Mouse (Mus musculus): Measurements from ENCODE around the gene Helz2.

Helz2 gene

DNA sequence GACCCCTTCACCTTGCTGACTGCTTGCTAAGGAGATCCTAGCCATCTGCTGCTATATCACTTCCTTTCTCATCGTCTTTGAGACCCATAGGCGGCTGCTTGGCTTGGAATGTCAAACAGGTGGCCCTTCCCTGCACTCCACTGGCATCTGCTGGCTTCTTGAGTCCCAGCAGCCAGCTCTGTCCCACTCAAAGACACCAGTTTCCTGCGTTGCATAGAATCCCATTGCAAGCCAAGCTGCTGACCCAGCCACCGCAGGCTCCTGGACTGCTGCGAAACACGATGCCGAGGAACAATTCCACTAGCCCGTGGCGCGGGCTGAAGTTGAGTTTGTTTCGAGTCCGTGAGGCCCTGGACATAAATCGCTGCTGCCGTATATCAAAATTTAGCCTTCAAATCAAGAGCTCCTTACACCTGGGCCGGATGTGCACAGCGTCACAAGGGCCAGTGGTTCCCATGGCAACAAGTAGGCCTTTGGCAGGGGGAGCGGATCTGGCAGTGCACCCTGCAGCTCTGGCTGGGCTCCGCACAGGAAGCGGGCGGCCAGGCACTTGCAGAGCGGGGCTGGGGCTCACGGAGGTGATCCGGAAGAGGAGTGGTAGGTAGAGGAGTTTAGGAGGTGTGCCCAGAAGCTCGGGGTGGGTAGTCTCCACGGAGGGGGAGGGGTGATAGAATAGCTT, 22.1 kb downstream of the Helz2 start, which contains the start of gene Fndc11:
TSS of gene Fndc11 (plus strand) at position 476 of the 679 bp plus-strand sequence.
- ChIA-PET POLR2A (interaction anchor here in 3 of 4 experiments (0.6 to 5.2 kb wide), 29 partner anchors 8 to 381 kb away, joined by 3 to 42 read pairs (median 4); partner anchors contain the start of genes Ppdpf (in 3 of the 3), Dnajc5 (in 1 of the 3), Rtel1 (in 1 of the 3) and Srms (in 1 of the 3)), CTCF (interaction anchor here (0.6 to 2.1 kb wide), 14 partner anchors 9 to 487 kb away, joined by 3 to 17 read pairs (median 4); partner anchors contain the start of gene Ppdpf (in 3 of the 4))

DNA sequence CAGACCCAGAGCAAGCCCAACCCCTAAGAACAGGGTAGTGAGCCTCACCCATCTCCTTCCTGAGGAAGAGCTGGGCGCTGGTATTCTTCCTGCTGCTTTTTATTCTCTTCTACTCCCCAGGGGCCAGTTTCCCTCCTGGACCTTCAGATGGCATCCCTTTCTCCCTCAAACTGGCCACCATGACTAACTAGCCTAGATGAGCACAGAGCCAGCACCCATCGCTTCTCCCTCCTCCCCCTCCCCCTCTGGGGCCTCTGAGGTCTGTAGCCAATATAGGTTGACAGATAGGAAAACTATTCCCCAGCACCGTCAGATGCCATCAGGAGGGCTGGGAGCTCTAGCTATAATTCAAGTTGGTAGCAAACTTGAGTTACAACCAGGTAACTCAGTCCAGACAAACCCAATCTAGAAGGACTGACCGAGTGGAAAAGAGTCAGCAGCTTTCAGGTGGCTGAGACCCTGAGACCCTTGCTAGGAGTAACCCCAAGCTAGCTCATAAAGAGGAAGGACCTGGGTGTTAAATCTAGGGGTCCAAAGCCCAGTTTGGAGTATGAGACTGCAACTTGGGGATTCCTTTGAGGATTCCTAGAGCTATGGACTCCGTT, 22.8 kb downstream of the Helz2 start:
- ChIA-PET POLR2A (interaction anchor here (0.7 to 5.2 kb wide), 20 partner anchors 7 to 382 kb away, joined by 3 to 42 read pairs (median 6); partner anchors contain the start of genes Ppdpf (in 3 of the 4), Dnajc5 (in 1 of the 4), Rtel1 (in 1 of the 4) and Srms (in 1 of the 4)), CTCF (interaction anchor here in 3 of 4 experiments (0.6 to 2.1 kb wide), 7 partner anchors 10 to 353 kb away, joined by 3 to 17 read pairs (median 3); partner anchors contain the start of gene Ppdpf (in 2 of the 3))

DNA sequence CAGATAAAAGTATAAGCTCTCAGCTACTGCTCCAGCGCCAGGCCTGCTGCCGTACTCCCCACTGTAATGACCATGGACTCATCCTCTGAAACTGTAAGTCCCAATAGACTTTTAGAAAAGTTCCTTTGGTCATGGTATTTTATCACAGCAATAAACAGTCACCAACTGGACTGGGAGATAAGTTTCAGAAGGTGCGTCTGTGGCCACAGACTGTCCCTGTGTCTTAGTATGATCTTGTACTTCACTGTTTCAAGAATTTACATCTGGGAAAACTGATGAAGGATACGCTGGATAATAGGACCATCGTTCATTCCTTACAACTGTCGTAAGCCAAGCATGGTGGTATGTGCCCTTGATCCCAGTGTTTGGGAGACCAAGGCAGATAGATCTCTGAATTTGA, 25.8 kb downstream of the Helz2 start:
- ChIA-PET POLR2A (no interaction called here), CTCF (no interaction called here)

DNA sequence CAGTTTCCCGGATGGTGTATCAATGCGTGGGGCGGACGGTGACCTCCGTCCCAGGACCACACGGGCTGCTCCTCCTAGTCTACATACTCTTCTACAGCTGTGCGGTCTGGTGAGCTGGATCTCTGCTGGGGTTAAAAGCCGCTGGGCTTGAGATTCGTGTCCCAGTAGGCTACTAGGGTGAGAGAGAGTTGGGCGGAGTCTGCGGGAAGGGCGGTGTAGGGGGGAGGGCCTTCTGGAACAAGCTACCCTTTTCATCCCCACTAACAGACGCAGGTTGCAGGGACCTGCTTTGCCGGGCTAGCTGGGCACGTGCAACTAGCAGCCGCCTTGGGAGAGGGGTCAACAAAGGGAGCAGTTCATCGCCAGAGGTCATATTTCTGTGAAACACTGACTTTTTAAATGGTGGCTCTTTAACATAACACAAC, 28.8 kb downstream of the Helz2 start, which contains the start of gene Srms:
TSS of gene Srms (minus strand) at position 165 of the 425 bp plus-strand sequence.
- ChIA-PET CTCF (interaction anchor here (0.6 to 1.5 kb wide), 11 partner anchors 12 to 468 kb away, joined by 3 to 5 read pairs (median 3); partner anchors contain the start of gene Ppdpf (in 3 of the 4)), POLR2A (interaction anchor here in 3 of 4 experiments (0.6 to 5.0 kb wide), 15 partner anchors 9 to 107 kb away, joined by 3 to 34 read pairs (median 4); partner anchors contain the start of genes Ppdpf (in 2 of the 3), Fndc11 (in 1 of the 3) and Rtel1 (in 1 of the 3))

DNA sequence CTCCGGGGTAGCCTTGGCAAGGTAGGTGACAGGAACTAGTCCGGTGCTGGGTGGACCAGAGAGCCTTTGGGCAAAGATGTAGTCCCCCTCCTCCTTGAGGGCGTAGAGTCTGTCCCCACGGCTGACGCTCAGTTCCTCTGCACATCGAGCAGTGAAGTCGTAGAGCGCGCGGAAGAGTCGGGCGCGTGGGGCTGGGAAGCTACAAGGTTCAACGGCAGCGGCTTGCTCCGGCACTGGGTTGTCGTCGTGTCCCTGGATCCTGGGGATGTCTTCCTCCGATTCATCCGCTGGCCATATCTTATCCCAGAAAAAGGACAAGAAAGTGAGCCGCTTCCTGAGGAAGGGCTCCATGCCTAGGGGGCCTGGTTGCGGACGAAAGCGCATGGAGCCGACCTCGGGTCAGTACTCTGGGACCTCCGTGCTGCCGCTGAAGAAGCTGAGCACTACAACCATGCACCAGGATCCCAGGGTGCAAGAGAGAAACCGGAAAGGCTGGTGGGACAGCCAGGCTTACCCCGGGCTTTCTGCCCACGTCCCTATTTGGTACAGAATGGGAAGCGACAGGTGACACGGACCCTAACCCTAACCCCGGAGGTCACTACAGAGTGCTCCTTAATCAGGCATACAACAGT, 29.3 kb downstream of the Helz2 start:
- POLR2A ChIA-PET = interaction anchor here in 3 of 4 experiments (0.7 to 5.0 kb wide), 11 partner anchors 9 to 107 kb away, joined by 3 to 34 read pairs (median 5); partner anchors contain the start of genes Ppdpf (in 2 of the 3), Fndc11 (in 1 of the 3), Ptk6 (in 1 of the 3) and Rtel1 (in 1 of the 3)

DNA sequence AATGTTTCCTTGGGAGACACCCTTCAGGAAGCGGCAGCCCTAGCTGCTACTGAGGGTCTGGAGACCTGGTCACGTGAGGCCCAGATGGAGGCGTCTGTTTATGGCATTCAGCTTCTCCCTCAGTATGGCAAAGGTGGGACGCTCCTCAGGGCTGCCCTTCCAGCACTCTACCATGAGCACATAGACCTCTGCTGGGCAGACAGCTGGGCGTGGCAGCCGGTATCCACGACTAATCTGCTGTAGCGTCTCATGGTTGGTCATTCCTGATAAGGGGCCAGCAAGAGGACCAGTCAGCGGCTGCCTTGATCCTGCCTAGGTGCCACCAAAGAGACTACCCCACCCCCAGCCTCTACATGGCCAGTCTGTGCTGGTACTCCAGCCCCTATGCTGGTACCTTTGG, 35.7 kb downstream of the Helz2 start:
- CTCF ChIA-PET = no interaction called here
- POLR2A ChIA-PET = interaction anchor here in 1 of 4 experiments (0.9 kb wide), 1 partner anchor 27 kb away, joined by 3 read pairs; no protein-coding TSS in a partner anchor

More for the DNA sequence above, 29.3 kb downstream of the Helz2 start:
- CTCF ChIA-PET = interaction anchor here (0.8 to 1.5 kb wide), 8 partner anchors 13 to 95 kb away, joined by 3 to 5 read pairs (median 3); partner anchors contain the start of gene Ppdpf (in 2 of the 4)

DNA sequence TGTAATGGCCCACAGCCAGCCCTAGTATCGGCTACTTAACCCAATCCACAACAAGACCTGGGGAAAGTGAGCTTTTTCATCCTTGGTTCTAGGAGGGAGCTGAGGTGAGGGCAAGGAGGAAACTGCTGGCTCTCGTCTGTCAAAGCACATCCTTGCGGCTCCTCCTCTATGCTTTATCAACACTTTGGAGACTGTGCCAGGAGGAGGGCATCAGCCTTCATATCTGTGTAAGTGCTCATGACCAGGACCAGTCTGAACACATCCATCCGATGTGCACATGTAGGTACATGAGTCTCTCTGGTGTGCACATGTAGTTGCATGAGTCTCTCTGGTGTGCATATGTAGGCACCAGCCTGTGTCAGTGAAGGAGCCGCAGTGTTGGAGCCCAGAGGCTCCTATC, 36.1 kb downstream of the Helz2 start:
- POLR2A ChIA-PET = interaction anchor here in 1 of 4 experiments (0.9 kb wide), 1 partner anchor 27 kb away, joined by 3 read pairs; no protein-coding TSS in a partner anchor
- CTCF ChIA-PET = no interaction called here

DNA sequence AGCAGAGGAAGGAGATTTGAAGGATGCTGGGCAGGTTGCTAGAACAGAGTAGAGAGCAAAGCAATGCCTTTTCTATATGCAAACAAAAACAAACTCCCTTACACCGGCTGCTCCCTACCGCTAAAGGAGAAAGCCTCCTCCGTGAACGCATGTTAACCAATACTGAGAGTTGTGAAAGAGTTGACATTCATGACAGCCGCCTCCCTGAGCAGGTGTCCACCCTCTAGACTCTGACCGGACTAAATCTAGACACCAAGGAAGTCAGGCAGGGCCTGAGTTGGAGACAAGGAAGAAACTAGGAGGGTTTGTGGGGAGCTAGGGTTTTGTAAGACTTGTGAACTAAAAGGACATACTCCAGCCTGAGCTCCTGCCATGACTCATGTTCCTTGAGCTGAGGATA, 38.9 kb downstream of the Helz2 start:
- CTCF ChIA-PET = interaction anchor here in 1 of 4 experiments (0.6 kb wide), 2 partner anchors 39 to 47 kb away, joined by 3 to 4 read pairs; partner anchors contain the start of gene Helz2
- POLR2A ChIA-PET = interaction anchor here in 2 of 4 experiments (0.6 to 1.4 kb wide), 4 partner anchors 9 to 74 kb away, joined by 3 to 4 read pairs (median 3); partner anchors contain the start of gene Ppdpf (in 1 of the 2)

DNA sequence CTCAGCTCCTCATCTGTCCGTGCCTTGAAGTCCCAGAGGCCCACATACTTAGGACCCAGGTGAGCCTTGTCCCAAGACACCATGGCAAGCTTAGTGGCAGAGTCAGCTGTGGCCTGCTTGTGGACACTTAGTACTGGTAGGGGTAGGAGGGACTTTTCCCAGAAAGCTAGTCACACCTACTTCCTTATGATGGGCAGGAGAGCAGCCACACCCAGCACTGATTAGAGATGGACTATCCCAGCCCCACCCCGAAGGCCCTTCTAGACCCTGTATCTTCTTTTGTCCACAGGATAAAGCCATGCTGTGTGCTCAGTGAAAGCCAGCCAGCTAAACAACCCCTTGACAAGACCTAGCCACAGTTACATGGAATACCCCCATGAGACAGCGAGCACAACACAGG, 39.4 kb downstream of the Helz2 start, which contains the start of gene Ptk6:
TSS of gene Ptk6 (minus strand) at position 368 of the 400 bp plus-strand sequence.
- CTCF ChIA-PET = interaction anchor here in 1 of 4 experiments (0.6 kb wide), 1 partner anchor 40 kb away, joined by 3 read pairs; the partner anchor contains the start of gene Helz2

DNA sequence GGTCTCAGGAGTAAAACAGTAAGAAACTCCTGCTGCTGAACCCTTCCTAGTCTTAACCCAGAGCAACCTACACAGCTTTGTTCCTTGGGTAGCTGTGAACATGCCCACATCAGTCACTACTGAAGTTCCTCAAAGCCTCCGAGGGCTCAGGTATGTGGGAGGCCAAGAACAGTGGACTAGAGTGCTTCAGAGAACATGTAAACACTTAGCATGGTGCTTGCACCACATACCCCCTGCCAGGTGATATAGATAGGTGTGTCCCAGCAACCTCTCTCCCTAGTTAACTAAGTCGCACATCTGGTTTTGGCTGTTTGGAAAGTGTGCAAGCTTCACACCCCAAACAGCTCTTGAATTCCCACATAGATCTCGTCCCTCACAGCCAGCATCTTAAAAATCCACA, 40.2 kb downstream of the Helz2 start:
- ChIA-PET POLR2A (interaction anchor here in 2 of 4 experiments (0.6 to 1.1 kb wide), 2 partner anchors 15 to 252 kb away, joined by 3 to 4 read pairs; partner anchors contain the start of gene Ppdpf (in 1 of the 2)), CTCF (no interaction called here)

More for the DNA sequence above, 39.4 kb downstream of the Helz2 start, which contains the start of gene Ptk6:
- POLR2A ChIA-PET = interaction anchor here in 2 of 4 experiments (0.6 to 1.4 kb wide), 4 partner anchors 10 to 74 kb away, joined by 3 to 4 read pairs (median 3); partner anchors contain the start of gene Ppdpf (in 1 of the 2)

DNA sequence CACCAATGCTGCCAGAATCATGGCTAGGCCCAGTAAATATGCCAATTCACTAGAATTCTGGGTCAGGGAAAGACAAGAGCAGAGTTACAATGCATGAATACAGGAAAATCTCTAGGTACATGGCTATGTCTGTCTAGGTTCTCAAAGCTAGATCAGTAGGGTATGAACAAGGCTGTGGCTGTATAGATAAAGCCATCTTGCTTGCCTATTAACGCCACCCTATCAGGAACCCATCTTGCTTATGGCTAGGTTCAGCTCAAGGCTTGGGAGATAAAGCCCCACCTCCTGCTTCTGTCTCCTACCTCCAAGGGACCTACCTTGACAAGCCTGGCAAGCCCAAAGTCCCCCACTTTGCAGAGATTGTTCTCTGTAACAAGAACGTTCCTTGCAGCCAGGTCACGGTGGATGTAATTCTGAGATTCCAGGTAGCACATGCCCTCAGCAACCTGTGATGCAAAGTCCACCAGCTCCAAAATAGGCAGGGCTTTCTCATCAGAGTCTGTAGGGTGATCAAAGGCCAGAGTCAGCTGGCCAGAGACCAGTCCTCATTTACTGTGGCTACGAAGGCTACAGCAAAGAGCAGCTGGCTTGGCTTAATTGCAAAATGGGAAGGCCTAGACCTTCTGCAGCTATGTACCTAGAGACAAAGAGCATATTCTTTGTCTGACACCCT, 45.1 kb downstream of the Helz2 start:
- ChIA-PET CTCF (interaction anchor here in 1 of 4 experiments (0.6 kb wide), 1 partner anchor 45 kb away, joined by 3 read pairs; the partner anchor contains the start of gene Helz2), POLR2A (interaction anchor here in 2 of 4 experiments (1.4 to 2.1 kb wide), 2 partner anchors 10 to 11 kb away, joined by 3 to 8 read pairs; partner anchors contain the start of gene Ppdpf (in 1 of the 2))

DNA sequence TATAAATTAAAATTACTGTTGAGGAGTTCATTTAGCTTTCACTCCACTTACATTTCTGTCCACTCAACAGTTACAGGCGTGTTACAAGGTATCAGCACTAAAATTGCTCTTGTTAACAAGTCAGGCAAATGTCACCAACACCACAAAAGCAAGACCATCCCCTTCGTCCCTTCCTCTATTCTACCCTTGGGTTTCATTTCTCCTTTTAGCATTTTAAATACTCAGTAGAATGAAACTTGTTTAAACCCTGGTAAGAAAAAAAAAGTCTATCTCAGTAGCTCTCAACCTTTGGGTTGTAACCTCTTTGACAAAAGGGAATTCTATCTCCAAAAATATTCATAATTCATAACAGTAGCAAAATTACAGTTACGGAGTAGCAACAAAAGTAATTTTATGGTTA, 48.8 kb downstream of the Helz2 start:
- CTCF ChIA-PET = interaction anchor here in 1 of 4 experiments (0.7 kb wide), 1 partner anchor 114 kb away, joined by 4 read pairs; no protein-coding TSS in a partner anchor
- POLR2A ChIA-PET = interaction anchor here in 1 of 4 experiments (1.0 to 1.3 kb wide), 4 partner anchors 10 to 27 kb away, joined by 3 read pairs; partner anchors contain the start of genes Fndc11, Ptk6 and Srms

DNA sequence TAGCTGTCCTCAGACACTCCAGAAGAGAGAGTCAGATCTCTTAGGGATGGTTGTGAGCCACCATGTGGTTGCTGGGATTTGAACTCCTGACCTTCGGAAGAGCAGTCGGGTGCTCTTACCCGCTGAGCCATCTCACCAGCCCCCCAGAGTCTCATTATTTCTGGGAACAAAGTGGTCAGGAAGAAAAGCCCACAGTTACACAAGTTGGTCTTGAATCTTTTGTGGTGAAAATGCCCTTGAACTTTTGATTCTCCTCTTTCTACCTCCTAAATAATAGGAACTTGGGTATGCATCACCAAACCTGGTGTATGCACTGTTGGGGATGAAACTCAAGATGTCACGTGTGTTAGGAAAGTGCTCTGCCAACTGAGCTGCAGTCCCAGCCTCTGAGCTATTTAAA, 49.9 kb downstream of the Helz2 start:
- POLR2A ChIA-PET = interaction anchor here in 1 of 4 experiments (1.1 to 1.3 kb wide), 2 partner anchors 11 to 21 kb away, joined by 3 read pairs; partner anchors contain the start of genes Ptk6 and Srms
- CTCF ChIA-PET = no interaction called here

DNA sequence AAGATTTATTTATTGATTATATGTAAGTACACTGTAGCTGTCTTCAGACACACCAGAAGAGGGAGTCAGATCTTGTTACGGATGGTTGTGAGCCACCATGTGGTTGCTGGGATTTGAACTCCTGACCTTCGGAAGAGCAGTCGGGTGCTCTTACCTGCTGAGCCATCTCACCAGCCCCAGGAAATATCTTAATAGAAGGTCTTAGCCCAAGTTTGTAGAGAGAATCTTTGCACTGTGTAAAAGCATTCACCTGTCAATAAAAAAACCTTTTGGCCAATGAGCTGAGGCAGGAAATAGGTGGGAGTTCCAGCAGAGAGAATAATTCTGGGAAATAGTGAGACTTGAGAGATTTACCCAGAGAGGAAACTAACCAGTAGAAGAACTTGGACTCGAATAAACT, 50.4 kb downstream of the Helz2 start:
- CTCF ChIA-PET = interaction anchor here in 1 of 4 experiments (0.7 kb wide), 1 partner anchor 22 kb away, joined by 4 read pairs; the partner anchor contains the start of gene Srms

DNA sequence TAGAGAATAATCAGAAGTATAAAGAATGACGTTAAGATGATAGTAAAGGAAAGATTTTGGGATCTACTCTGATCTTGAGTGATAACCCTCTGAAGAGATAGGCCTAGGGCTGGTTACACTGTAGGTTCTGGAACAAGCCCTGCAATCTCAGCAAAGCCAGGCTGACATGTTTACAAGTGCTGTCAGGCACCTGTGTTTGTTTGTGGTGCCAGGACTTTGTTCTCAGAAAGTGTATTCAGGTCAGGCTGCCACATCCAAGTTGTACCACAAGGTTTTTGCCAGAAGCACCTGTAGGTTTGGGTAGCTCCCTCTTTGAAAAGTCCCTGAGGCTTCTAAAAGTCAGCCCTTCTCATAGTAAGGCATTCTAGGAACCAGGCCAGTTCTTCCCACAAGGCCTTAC, 52.5 kb downstream of the Helz2 start:
- POLR2A ChIA-PET = interaction anchor here in 3 of 4 experiments (0.5 to 3.5 kb wide), 22 partner anchors 9 to 181 kb away, joined by 3 to 21 read pairs (median 5); partner anchors contain the start of genes Fndc11 (in 2 of the 3), Srms (in 2 of the 3), Arfrp1 (in 1 of the 3) and Zgpat (in 1 of the 3)
- CTCF ChIA-PET = interaction anchor here in 3 of 4 experiments (0.6 to 1.6 kb wide), 11 partner anchors 9 to 489 kb away, joined by 3 to 4 read pairs (median 3); partner anchors contain the start of genes Arfrp1 (in 1 of the 3), Srms (in 1 of the 3) and Zgpat (in 1 of the 3)

More for the DNA sequence above, 50.4 kb downstream of the Helz2 start:
- POLR2A ChIA-PET = interaction anchor here in 2 of 4 experiments (1.1 to 1.5 kb wide), 4 partner anchors 22 to 410 kb away, joined by 3 to 5 read pairs (median 4); partner anchors contain the start of gene Fndc11 (in 1 of the 2)

DNA sequence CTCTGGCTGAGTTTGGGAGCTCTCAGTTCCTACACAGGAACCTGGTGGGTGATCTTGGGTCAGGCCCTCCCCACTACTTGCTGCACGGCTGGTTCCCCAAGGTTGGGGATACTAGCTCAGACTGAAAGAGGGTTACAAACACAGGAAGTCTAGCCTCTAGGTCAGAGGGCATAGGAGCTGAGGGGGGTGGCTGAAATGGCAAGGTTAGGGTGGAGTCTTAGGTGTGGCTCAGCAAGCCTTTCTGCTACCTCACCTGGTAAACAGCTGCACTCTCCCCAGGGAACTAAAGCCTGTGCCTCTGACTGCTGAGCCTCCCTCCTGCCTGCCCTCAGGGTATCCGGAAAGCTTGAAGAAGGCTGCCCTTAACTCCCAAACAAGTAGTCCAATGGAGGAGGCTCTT, 53.1 kb downstream of the Helz2 start:
- CTCF ChIA-PET = interaction anchor here in 3 of 4 experiments (0.7 to 2.7 kb wide), 10 partner anchors 10 to 490 kb away, joined by 3 to 43 read pairs (median 3); partner anchors contain the start of genes Arfrp1 (in 1 of the 3), Srms (in 1 of the 3) and Zgpat (in 1 of the 3)
- POLR2A ChIA-PET = interaction anchor here in 3 of 4 experiments (0.6 to 3.5 kb wide), 31 partner anchors 10 to 240 kb away, joined by 3 to 25 read pairs (median 4); partner anchors contain the start of genes Fndc11 (in 2 of the 3), Srms (in 2 of the 3), Arfrp1 (in 1 of the 3) and Rtel1 (in 1 of the 3)

All from embryonic stem cell, embryonic (primary cell).